Mouse (Mus musculus) left cerebral cortex, postnatal 4 days (tissue): ENCODE data around the gene Prss54. TPM values are rescaled to one million over a fixed set of nuclear protein-coding genes. Genes with fewer than 3 reads are reported as not detected.
A peak's percentile ranks its signal among the peaks of the same experiment; 100 is the strongest.

Source experiments
- DNase-seq: peaks from one replicate; pipeline ENCODE4 v3.0.0-alpha.2; 2022
- intact Hi-C: fragments of 180-260 bp; cut with DNase I; formaldehyde crosslinking; loops from one replicate; pipeline ENCODE4 v1.15.1; 2025
- total RNA-seq, 2 experiments: library from RNA; stranded (reverse); gene quantifications; 2 replicates each; pipeline ENCODE4 v1.2.3; 2021

Prss54 gene
- total RNA-seq, 2 experiments from 2014 or later: not detected

DNA sequence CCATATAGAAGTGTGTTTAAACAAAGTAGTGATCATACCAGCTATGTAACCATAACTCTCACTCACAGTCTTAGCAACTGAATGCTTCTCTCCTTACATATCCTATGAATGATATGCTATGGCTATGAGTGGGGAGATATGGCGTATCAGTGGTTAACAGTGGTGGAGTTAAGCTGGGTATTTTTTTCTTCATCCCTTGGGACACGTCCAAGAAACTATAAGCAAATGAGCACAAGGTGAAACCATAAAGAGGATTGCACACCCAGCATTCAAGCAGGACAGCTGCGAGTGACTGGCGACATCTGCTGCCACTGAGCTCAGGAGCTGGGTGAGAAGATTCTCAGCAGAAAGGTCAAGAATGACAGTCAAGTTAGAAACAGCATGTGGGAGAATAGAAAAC is 9.9 kb downstream of the Prss54 start:
- no peak for DNase-seq
- intact Hi-C loops: no loop called here

DNA sequence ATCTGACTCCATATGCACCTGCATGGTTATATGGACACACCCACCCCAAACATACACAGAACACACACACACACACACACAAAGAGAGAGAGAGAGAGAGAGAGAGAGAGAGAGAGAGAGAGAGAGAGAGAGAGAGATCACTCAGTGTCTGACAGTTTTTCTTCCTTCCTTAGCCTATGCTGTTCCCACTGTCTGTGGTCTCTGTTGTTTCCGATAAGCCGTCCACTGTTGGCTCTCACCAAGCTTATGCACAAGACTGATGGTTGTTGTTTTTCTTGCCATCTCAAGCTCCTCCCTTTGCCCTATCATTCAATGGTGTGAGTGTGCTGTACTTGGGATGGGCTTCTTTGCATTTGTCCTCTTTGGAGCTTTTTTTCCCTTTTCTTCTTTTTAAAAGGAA is 20.2 kb downstream of the Prss54 start:
- no peak for DNase-seq
- intact Hi-C loops: no loop called here

DNA sequence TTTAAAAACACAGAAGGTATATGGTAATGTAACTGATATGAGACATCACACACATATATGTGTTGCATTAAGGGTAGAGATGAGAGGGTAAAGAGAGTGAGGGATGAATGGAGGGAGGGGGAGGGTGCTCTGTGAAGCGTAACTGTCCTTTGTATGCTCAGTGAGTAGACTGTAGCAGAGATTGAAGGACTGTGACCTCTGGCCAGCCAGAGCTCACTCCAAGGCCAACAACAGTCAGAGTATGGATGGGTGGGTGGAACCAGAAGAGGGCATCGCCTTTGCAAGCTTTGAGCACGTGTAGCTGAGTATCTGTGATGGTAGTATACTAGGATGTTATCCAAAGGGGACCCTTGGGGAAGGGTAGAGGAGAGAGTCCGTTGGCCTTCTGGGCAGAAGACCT is 24.6 kb downstream of the Prss54 start:
- intact Hi-C loops: no loop called here
- no peak for DNase-seq

GRCm38 (mm10) chr8:95549871-95550829 is 26.0 kb downstream of the Prss54 start:
- peak; percentile 31 for DNase-seq
- intact Hi-C loops: no loop called here

GRCm38 (mm10) chr8:95547931-95548330 is 28.2 kb downstream of the Prss54 start:
- intact Hi-C loops: no loop called here
- no peak for DNase-seq

GRCm38 (mm10) chr8:95546986-95547385 is 29.2 kb downstream of the Prss54 start:
- no peak for DNase-seq
- intact Hi-C loops: no loop called here

DNA sequence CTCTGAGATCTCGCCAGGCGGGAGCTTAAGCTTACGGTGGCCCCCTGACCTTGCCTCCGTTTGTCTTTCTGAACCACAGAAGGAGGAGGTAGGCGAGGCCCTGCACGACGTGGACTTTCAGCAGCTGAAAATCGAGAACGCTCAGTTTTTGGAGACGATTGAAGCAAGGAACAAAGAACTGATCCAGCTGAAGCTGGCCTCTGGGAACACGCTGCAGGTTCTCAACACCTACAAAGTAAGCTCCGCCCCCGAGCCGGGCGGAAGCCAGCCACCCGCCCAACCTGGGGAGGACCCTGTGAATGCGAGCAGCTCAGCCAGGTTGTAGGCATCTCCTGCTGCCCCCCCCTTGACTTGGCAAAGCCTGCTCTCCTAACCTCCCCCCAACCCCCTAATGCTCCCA is 30.3 kb downstream of the Prss54 start:
- DNase-seq: no peak
- intact Hi-C loops: no loop called here

- intact Hi-C loops: no loop called here
- DNase-seq: no peak
These were observed 33.1 kb downstream of the Prss54 start for GRCm38 (mm10) chr8:95543065-95543464.

GRCm38 (mm10) chr8:95542191-95542590 is 33.9 kb downstream of the Prss54 start:
- no peak for DNase-seq
- intact Hi-C loops: no loop called here

DNA sequence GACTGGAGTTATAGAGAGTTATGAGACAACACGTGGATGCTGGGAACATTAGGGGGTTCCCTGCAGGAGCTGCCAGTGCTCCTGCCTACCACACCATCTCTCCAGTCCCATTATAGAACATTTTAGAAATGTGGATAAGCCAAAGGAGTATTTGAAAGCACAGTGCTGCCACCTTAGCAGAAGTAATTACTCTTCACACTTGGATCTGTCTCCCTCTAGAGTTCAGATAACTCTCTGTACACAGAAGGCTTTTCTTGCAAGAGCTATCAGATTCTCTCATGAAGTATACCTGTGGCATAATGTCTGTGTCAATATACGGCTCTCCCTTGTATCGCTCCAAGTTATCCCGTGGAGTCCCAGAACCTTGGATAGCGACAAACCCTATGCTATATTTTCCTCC is 36.7 kb downstream of the Prss54 start:
- DNase-seq: no peak
- intact Hi-C loops: loop anchor here (5.0 kb wide), 1 partner anchor 52 kb away; no protein-coding TSS in a partner anchor

GRCm38 (mm10) chr8:95533584-95534387 is 42.4 kb downstream of the Prss54 start, which contains the start of gene Ccdc113:
TSS of gene Ccdc113 (plus strand) at chr8:95534085.
- peak; percentile 55 for DNase-seq
- intact Hi-C loops: no loop called here

DNA sequence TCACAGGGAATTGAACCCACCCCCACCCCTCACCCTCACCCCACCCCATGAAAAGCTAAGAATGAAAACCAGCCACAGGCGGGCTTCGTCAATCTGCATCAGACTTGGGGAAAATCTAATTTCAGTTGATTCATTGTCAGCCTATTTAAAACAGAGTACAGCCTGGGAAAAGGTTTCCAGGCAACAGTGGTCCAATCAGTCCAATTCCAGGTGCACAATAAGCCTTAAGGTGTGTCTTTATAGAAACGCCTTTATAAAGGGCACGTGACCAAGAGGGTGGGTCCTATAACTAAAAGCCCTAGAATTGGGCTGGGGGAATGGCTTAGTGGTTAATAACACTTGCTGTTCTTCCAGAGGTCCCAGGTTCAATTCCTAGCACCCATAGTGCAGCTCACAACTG is 43.9 kb downstream of the Prss54 start:
- intact Hi-C loops: no loop called here
- no peak for DNase-seq

GRCm38 (mm10) chr8:95528750-95529310 is 47.3 kb downstream of the Prss54 start:
- intact Hi-C loops: no loop called here
- no peak for DNase-seq

- no peak for DNase-seq
- intact Hi-C loops: no loop called here
These were observed 47.9 kb downstream of the Prss54 start for GRCm38 (mm10) chr8:95528194-95528593.

GRCm38 (mm10) chr8:95523991-95524390 is 52.1 kb downstream of the Prss54 start:
- intact Hi-C loops: no loop called here
- no peak for DNase-seq

GRCm38 (mm10) chr8:95516928-95517327 is 59.2 kb downstream of the Prss54 start:
- no peak for DNase-seq
- intact Hi-C loops: no loop called here

- DNase-seq: no peak
- intact Hi-C loops: no loop called here
These were observed 62.9 kb downstream of the Prss54 start for GRCm38 (mm10) chr8:95513219-95513618.

GRCm38 (mm10) chr8:95512257-95512656 is 63.9 kb downstream of the Prss54 start:
- intact Hi-C loops: no loop called here

More at GRCm38 (mm10) chr8:95512257-95512656, 63.9 kb downstream of the Prss54 start:
- no peak for DNase-seq
